Mouse (Mus musculus): ENCODE measurements around the gene Hrk.

Hrk gene

DNA sequence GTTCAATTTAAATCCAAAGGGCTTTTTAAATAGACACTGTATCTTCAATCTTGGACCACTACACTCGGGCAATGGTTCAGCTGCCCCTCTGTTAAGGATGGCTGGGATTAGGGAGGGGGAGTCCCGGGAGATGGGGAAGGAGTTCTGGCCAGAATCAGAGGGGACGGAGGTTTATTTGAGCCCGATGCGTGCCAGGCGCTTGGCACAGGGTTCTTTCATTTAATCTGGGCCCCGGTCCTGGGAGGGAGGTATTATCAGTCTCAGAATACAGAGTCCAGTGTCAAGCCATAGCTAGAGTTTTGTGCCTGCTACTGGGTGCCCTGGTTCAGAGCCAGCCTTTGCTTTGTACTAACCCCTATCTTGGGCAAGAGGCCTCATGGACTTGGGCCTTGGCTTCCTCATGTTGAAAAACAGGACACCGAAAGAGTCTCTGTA, 3.1 kb downstream of the Hrk start:
- no peak for DNase-seq

DNA sequence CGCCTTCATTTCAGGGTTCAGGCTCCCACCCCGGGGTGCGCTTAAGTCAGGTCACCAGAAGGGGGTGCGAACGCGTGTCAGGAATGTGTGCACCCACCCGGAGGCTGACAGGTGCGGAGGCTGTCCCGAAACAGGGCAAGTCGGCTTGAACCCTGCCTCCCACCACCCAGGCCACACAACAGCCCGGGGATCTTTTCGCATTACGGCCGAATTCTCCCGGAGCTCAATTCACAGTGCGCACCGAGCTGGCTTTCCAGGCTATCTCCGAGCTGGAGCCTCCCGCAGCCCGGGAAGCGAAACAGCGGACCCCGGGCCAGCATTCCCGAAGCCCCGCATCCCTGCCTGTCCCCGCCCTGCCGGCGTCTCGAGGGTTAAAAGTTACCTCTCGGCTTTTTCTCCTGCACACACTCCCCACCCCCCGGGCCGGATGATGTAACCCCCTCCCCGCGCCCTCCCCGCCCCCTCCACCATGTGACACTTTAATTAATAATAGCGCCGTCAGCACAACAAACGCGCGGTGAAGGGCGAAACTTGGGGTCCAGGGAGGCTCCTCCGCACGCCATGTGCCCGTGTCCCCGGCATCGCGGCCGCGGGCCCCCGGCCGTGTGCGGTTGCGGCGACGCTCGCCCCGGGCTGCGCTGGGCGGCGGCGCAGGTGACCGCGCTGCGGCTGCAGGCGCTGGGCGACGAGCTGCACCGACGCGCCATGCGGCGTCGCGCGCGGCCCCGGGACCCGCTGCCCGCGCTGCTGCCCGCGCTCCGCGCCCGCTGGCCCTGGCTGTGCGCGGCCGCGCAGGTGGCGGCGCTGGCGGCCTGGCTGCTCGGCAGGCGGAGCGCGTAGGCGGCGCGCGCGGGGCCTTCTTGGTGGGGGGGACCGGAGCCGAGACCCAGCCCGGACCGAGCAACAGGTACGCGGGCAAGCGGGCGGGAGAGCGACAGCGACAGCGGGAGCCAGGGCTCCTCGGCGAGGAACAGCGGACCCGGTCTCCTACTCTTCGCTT, 5.1 kb downstream of the Hrk start:
- DNase-seq, result no peak

DNA sequence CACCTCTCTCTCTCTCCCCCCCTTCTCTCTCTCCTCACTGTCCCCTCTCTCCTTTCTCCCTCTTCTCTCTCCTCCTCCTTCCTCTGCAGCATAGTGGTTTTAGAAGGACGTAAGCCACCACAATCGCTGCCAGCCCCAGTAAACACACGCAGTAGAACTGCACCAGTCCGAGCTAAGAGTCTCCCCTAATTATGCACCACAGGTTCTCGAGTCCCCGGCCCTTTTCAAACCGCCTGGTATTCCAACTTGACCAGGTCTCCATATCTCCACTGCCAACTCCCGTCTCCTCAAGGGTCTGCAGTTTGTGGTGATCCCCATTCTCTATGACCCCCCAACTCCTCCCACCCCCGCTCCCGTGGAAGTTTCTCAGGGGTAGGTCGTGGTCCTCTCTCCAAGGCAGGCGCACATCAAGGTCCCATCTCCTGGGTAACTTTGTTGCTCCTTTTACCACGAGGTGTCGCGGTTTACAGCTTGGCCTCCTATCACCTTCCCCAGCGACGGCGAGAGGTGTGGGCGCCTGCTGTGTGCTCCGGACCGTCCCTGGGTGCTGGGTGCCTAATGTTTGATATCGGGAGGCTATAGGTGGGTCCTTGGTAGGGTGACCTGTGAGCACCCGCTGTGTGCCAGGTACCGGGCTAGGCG, 6.6 kb downstream of the Hrk start:
- peak; percentile 46 for DNase-seq

DNA sequence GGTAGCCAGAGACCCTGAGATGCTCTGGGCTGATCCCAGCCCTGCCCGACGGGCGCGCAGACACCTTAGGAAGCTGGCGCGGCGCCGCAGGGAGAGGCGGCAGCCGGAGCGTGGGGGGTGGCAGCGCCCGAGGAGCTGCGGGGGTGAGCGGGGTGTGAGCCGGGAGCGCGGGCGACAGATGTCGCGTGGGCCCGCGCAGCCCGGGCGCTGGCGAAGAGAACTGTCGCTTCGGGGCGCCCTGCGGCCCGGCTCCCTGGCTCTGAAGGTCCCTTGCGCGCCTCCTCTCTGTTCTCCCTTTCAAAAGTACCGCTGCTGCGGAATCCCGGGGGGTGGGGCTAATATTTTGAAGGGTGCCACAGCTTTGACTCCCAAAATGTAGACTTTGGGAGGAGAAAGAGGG, 7.2 kb downstream of the Hrk start:
- DNase-seq, result no peak

DNA sequence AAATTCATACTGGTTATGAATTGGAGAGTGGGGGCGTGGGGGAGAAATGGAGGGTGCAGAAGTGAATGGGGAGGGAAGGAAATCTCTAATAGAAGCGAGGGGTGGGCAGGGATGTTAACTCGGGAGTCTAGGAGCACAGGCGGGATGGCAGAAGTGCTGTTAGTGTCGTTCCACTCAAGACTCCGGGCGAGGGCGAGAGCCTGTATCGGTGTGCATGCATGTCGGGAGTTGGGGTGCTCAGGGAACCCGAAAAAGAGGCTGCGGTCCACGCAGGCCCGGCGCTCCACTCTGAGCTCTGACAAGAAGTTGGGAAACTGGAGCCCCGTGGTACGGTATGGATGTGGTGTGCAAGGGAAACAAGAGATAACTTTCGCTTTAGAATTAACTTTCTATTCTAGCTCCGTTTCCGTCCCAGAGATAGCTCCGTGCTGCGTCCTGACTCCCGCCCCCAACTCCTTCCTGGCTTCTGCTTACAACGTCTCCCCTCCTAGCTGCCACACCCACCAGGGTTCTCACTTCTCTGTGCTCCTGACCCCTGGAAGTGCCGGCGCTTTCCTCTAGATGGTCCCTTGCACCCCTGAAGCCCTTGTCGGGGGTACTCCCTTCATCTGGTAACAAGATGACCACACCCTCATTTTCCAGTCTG, 7.8 kb downstream of the Hrk start:
- no peak for DNase-seq

DNA sequence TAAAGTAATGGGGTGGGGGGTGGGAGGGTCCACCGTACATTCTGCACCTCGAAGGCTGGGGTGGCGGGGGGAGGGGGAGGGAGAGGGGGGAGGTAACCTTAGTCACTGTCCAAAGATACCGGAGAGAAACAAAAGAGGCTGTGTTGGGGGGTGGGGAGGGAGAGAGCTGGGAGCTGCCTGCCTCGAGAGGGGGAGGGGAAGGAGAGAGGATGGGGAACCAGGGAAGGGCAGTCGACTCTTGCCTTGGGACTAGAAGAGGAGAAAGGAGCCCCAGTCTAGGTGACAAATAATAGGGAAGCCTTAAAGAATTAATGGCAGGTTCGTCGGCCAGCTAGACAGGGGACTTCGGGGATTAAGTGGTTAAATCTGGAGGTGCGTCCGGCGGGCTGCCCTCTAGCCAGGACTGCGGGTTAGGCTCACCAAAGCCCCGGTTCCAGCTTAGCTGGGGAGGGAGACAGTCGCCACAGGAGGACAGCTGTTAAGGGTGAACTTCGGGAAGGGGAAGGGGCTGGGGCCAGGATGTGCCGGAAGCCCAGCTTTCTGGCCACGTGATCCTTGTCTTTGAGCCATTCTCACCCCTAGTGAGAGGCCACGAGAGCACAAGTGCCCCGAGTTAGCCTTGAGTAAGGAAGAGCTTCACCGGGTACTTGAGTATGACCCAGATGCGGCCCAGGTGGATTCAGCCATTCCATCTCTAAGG, 10.0 kb downstream of the Hrk start:
- no peak for DNase-seq

DNA sequence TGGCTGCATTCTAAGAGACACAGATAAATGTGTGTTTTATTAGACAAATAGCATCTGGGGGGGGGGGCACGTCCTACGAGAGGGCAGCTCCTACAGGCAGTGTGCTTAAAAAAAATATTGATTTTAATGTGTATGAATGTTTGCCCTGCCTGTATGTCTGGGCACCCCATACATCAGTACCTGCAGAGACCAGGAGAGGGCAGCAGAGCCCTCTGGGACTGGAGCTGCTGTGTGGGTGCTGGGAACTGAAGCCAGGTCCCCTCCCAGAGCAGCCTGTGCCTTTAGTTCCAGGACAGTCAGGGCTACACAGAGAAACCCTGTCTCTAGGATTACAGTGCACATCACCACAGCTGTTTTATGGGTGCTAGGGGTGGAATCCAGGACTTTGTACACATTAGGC, 10.7 kb downstream of the Hrk start:
- DNase-seq, result no peak

DNA sequence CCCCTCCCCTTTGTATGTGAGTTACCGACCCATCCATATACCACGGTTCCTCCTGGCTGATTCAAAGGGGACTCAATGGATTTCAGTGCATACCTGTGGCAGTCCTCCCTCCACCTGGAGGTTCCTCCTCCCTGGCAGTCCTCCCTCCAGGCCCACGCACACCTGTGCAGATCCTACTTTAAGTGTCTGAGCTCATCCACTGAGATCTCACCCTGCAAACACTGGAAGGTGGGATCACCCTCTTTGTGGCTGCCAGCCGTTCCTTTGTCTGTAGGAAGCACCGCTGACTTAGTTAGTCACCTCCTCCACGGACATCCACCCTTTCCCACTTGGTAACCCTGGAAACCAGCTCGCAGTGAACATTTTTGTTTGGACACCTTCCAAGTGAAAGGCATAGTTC, 13.2 kb downstream of the Hrk start:
- no peak for DNase-seq

DNA sequence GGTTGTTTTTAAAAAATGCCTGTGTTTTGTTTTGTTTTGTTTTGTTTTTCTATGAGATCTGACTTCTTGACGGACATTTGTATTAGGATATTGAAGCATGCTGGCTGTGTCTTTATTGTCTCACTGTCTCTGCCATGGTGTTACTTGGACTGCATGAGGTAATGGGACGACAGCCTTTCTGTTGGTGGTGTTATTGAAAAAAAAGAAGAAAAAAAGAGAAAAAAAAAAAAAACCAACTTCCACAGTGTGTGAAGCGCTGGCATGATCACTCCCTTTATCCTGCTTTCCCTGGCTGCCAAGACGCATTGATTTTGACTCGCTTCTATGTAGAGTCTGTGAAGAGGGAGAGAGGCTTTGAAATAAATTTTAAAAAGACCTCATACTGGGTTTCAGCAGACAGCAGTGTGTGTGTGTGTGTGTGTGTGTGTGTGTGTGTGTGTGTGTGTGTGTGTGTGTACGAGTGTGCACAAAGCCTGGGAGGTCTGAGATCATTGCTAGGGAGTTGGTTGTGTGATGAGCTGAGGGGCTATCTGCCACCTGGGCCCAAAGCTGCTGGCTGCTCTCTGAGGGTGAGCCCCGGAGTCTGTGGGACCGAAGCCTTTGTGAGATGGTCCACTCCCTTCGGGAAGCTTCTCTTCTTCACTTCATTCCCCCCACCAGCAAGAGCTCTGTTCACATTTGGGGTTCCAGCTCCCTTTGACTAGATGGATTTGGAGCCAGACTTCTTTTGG, 22.6 kb downstream of the Hrk start:
- no peak for DNase-seq

DNA sequence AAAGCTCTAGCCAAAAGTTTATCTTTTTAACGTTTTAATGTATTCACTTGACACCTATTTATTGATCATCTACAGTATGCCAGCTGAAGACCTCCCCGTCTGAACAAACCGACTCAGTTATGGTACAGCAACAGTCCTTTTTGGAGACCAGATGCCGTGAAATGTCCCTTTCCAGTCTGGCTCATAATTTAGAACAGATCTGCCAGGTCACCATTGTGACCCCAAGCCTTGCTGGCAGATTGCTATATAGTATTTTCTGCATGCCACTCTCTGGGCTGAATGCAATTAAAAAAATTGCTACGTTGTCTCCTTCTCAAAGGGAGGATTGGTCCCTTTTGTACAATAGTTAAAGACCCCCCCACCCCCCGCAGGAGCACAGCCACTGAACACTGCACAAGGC, 23.9 kb downstream of the Hrk start:
- no peak for DNase-seq

DNA sequence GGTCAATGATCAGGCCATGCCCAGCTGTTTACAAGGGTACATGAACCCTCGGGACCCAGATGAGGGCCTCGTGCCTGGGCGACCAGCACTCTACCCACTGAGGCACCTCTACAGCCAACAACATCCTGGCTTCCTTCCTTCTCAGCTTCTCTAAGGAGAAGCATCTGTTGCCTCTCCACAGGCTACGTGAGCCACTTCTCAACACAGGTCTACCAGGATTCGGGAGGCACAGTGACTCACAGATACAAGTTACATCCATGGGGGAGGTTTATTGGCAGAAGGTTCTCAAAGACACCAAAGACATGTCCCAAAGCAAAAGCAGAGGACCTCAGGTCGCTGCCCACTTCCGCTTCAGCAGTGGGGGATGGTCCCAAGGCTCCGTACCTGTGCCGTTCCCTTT, 26.0 kb downstream of the Hrk start:
- no peak for DNase-seq

DNA sequence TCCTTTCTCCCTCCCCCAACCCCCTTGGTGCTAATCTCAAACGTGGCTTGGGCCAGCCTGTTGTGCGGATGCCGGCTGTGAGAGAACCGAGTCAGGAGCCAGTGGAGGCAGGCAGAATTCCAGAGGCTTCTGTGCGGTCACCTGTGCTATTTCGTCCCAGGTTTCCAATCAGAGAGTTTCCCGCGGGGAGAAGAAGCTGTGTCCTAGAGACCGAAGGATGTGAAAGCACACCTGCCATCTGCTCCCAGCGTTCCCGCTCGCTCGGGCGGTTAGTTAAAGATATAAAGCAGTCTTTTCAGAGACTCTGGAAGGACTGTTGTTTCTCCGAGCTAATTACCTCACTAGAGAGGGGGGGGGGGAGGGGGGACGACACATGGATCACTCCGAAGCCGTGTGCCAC, 27.8 kb downstream of the Hrk start:
- no peak for DNase-seq

DNA sequence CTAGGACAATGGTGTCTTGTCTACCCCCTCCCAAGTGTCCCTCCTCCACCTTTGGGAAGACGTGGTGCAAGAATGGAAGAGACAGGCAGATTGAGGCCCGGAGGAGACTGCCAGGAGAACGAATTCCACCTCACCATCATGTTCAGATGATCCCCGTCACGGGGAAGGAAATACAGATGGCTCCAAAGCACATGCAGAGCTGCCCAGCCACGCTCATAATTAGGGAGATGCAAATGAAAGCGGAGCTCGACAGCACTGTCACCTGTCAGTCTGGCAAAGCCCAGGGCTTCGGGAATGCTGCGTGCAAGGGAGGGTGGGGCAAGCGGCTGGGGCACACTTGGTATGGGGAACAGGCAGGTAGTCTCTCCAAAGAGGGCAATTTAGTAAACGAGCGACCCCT, 33.0 kb downstream of the Hrk start:
- DNase-seq, result no peak

DNA sequence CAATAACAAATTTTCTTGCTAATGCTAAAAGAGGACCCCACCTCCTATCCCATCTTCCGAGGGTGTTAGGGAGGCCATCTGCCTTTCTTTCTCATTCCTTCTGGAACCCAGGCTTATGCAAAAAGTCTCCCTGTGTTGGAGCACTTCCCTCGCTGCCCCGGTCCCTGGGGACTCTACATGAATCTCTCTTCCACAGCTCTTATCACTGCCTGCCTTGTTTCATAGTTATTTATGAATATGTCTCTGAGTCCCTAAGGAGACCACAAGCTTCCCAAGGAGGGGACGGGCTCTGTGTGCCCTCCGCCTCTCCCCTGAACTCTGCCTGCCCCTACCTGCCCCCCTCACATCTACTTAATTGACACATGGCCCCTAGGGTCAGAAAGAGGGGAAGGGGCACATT, 35.2 kb downstream of the Hrk start:
- no peak for DNase-seq

DNA sequence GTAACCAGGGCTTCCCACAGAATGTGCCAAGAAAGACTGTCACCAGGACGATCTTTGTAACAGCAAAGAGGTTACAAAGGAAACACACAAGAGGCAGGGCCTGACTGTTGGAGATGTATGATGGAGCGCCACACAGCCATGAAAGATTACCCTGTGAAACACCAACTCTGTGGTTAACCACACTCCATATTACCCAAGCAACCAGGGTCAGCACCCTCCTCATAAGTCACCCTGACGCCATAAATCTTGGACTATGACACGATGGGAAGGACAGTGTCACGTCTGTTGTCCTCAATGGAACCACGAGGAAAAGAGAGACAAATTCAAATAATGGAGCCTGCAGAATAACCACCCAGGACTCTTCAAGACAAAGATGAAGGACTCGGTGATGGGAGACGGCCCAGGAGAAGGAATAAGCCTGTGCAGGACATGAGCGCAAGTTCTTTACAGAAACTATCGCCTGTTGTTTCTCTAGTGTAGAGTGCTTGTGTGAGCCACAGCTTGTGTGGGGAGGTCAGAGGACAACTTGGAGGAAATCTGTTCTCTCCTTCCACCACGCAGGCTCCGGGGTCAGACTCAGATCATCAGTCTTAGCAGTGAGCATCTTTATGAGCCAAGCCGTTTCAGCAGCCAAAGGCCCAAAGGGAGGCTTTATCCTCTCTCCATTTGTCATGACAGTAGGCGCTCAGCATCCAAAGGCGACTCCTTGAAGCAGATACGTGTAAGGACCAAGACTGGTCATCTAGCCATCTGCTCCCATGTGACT, 40.4 kb downstream of the Hrk start:
- DNase-seq, result peak; percentile 58

DNA sequence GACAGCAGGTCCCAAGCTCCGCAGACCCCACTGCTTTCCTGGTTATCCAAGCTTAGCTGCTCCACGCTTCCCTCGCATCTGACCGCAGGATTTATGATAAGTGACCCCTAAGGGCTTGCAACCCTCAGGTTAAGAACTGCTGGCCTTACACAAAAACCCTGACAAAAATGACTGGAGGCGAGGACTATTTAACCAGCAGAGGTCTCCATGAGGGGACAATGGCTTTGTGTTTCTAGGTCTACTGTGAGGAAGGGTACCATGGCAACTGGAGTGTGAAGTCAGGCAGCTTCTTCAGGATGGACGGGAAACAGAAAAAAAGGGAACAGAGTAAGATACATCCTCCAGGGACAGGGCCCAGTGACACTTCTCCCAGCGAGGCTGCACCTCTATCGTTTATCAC, 41.4 kb downstream of the Hrk start:
- DNase-seq, result no peak

DNA sequence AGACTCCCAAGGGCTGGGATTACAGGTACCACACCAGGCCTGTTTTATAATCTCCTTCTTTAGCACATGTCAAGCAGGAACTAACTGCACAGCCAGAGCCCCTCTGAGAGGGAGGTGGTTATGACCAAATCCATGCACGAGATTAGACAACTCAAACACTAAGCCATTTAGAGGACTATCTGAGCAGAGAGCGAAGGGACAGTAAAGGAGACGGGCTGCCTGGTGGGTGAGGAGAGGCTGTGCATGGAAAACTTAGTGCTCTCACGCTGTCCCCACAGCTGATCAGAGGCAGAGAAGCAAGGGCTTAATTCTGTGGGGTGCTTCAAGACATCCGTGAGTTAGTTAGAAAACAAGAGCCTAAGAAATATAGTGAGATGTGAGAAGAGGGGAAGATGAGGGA, 49.6 kb downstream of the Hrk start:
- DNase-seq, result no peak

DNA sequence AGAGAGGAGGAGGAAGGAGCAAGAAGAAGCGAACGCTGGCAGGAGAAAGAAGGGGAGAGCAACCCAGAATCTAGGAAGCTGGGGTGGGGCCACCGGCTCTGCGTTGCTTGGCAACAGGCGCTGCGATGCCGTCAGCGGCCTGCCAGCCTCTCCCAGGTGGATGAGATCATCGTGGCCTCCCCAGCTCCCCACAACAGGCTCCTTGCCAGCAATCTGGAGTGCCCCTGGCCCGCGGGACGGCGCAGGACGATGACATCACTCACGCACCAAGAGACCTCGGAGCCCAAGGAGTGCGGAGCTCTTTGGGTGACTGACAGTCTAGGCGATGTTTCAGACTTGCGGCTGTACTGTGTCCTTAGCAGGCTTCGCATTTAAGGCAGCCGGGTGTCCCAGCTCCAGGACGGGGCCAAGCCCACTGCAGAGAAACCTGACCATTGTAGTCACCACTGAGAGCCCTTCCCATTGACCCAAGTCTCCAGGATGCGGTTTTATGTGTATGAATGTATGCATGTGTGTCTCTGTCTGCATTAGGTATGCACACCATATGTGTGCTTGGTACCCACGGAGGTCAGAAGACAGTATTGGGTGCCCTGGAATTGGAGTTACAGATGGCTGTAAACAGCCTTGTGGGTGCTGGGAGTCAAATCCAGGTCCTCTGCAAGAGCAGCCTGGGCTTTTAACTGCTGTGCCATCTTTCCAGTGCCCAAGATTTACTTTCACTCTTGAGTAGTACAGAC, 50.1 kb downstream of the Hrk start:
- DNase-seq, result peak; percentile 62

DNA sequence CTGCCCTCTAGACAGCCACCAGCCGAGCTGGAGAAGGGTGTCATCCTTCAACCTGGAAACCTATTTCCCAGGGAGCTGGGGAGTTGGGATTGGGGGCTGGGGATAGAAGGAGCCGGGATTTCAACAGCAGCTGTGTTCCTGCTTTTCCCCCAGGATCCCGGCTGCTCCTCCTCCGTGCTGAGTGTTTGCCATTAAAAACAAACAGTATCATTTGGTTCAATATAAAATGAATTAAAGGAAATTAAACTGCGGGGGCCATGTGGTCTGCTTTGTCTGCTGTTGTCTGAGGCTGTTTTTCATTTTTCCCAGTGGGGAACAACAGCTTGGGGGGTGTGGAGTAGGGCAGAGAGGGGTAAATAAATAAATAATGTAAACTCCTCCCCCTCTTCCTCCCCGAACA, 53.0 kb downstream of the Hrk start:
- DNase-seq, result peak; percentile 35

DNA sequence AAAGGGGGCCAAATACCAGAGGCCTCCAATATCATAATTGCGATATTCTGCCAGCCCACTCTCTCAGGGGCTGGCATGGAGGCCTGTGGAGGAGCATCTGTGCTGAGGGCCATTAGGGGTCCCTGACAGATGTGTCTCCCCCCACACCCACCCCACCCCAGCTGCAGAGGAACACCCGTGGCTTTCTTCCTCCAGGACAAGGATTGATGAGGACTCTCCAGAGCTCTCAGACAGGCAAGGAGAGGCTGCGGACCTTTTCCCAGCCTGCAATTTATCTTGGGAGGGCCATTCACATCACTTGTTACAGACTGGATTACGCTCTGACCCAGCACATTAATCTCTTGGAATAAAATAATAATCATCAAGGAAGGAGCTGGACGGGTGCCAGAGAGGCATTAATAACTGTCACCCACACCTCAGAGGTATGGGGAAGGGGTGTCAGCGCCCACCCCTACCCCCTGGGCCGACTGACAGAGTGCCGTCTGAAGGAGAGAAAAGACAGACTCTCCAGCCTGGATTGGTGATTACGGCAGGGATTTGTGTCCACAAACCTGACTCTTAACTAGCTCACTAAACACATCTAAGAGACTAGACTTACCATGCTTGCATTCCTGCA, 58.8 kb downstream of the Hrk start:
- no peak for DNase-seq

Data from kidney, postnatal 14 days (tissue).